Mouse (Mus musculus): ENCODE results near the gene Manbal. TPM values are rescaled to one million over a fixed set of nuclear protein-coding genes. Genes with fewer than 3 reads are reported as not detected.

Manbal gene
- polyA plus RNA-seq, 1 experiment from 2014 or later: 58.1 TPM

DNA sequence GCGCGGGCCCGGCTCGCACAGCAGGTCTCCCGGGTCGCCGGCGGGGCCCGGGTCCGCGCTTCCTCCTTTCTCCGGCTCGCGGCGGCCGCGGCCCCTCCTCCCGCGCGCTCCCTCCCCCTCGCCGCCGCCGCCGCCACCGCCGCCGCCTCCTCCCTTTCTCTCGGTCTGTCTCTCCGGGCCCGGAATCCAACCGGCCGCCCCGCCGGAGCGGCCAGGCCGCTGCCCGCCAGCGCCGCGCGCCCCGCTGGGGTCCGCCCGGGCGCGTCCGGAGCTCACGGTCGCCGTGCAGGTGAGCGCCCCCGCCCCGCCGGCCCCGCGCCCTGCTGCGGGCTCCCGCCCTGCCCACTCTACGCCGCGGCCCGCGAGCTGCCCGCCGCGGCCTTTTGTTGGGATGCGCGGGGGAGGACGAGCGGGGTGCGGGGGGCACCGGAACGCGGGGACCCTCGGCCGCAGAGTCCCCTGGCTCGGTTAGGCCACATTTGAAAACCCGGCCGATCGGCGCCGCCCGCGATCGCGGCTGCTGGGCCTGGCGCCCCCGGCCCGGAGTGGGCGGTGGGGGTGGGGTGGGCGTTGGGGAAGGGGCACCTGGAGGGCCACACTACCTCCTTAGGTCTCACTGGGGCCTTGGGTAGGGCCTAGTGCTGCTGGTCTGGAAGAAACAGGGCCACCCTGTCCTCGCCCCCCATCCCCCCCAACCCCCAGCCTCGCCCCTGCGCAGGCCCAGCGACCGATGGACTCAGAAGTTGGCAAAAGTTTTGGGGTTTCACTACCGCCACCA lies 56.9 kb downstream of the Manbal start:
- WGBS: under 1% methylated on average over 46 of the region's 98 CpGs
- Histone ChIP-seq H3K27ac (peak overlapping the region; percentile 92), H3K27me3 (ENCODE audit: control insufficient read depth, insufficient read depth, low read length) (no peaks in the 10 kb centered on the region), H3K36me3 (replicated peaks; ENCODE audit: control insufficient read depth, insufficient read depth) (peaks cover 17% of the 10 kb centered on the region), H3K9ac (peak overlapping the region; percentile 99), H3K9me3 (ENCODE audit: control insufficient read depth, low read length) (no peaks in the 10 kb centered on the region), H3K4me1 (replicated peaks; ENCODE audit: control insufficient read depth, insufficient read depth, low read length) (peaks cover 47% of the 10 kb centered on the region), H3K4me2 (replicated peaks) (peak overlapping the region; percentile 94), H3K4me3 (replicated peaks; ENCODE audit: low read length) (peak overlapping the region; percentile 82)
- 0 out of 2 replicates have a peak, but pooled peaks have one; percentile 18 for ATAC-seq (ENCODE audit: low FRiP score)
- DNase-seq (ENCODE audit: low spot score): no peak

DNA sequence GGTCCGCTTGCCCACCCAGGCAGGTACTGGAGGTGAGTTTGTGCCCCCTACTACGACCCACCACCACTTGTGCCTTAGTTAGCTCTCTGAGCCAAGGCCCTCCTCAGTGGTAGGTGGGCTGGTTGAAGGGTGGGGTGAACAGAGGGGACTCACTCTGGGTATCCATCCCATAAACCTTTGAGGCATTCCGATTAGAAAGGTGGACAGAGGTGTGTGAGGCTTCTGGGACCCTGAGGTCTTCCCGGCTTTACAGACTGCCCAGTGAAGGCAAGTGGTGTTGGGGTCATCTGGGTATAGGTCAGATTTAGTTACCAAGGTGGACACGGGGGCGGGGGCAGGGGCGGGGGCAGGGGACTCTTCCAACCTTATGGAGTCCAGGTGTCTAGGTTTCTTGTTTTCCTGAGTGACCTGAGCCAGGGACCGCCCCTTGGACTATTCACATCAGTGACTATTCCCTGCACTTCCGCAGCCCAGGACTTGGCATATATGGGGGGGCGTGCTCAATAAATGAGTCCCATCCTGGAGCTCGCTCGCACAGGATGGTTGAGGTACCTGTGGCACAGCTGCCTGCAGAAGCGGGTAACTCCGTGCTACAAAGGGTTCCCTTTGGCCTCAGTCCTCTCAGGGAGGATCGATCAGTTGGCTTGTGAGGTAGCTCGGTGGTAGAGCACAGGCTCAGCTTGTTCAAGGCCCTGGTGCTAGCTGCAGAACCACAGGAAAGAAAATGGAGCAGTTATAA lies 57.7 kb downstream of the Manbal start:
- H3K4me3 ChIP-seq (replicated peaks; ENCODE audit: low read length): peak overlapping the region; percentile 82
- ATAC-seq (ENCODE audit: low FRiP score) (0 out of 2 replicates have a peak, but pooled peaks have one; percentile 25), DNase-seq (ENCODE audit: low spot score) (no peak)
- H3K9me3 ChIP-seq (ENCODE audit: control insufficient read depth, low read length): no peaks in the 10 kb centered on the region
- 71% methylated on average over 16 of the region's 16 CpGs for WGBS
- peak overlapping the region; percentile 99 for H3K9ac ChIP-seq
- H3K27ac ChIP-seq: peak overlapping the region; percentile 92
- H3K27me3 ChIP-seq (ENCODE audit: control insufficient read depth, insufficient read depth, low read length): no peaks in the 10 kb centered on the region
- H3K36me3 ChIP-seq (replicated peaks; ENCODE audit: control insufficient read depth, insufficient read depth): peaks cover 20% of the 10 kb centered on the region
- peaks cover 52% of the 10 kb centered on the region for H3K4me1 ChIP-seq (replicated peaks; ENCODE audit: control insufficient read depth, insufficient read depth, low read length)
- H3K4me2 ChIP-seq (replicated peaks): peak overlapping the region; percentile 94

- ATAC-seq (ENCODE audit: low FRiP score) (no peak), DNase-seq (ENCODE audit: low spot score) (no peak)
- H3K4me3 ChIP-seq (replicated peaks; ENCODE audit: low read length): peak overlapping the region; percentile 82
- peak overlapping the region; percentile 94 for H3K4me2 ChIP-seq (replicated peaks)
- H3K4me1 ChIP-seq (replicated peaks; ENCODE audit: control insufficient read depth, insufficient read depth, low read length): peaks cover 57% of the 10 kb centered on the region
- peak overlapping the region; percentile 99 for H3K9ac ChIP-seq
- no peaks in the 10 kb centered on the region for H3K9me3 ChIP-seq (ENCODE audit: control insufficient read depth, low read length)
- peak overlapping the region; percentile 92; the same call in 1 of the 2 replicates for H3K27ac ChIP-seq
- no peaks in the 10 kb centered on the region for H3K27me3 ChIP-seq (ENCODE audit: control insufficient read depth, insufficient read depth, low read length)
- 77% methylated on average over 6 of the region's 6 CpGs for WGBS
- peaks cover 25% of the 10 kb centered on the region for H3K36me3 ChIP-seq (replicated peaks; ENCODE audit: control insufficient read depth, insufficient read depth)
Observed at GRCm38 (mm10) chr2:157425643-157425988, 58.2 kb downstream of the Manbal start.

GRCm38 (mm10) chr2:157426171-157426570 lies 58.8 kb downstream of the Manbal start:
- no peak overlapping the region for H3K9ac ChIP-seq
- H3K36me3 ChIP-seq (replicated peaks; ENCODE audit: control insufficient read depth, insufficient read depth): peaks cover 26% of the 10 kb centered on the region
- DNase-seq (ENCODE audit: low spot score) (no peak), ATAC-seq (ENCODE audit: low FRiP score) (no peak)
- 0 out of 2 replicates have a peak overlapping the region, but pooled peaks have one; percentile 82 for H3K4me3 ChIP-seq (replicated peaks; ENCODE audit: low read length)
- peak overlapping the region; percentile 94 for H3K4me2 ChIP-seq (replicated peaks)
- H3K27me3 ChIP-seq (ENCODE audit: control insufficient read depth, insufficient read depth, low read length): no peaks in the 10 kb centered on the region
- no peak overlapping the region for H3K27ac ChIP-seq
- H3K9me3 ChIP-seq (ENCODE audit: control insufficient read depth, low read length): no peaks in the 10 kb centered on the region
- WGBS: 72% methylated on average over 6 of the region's 6 CpGs
- peaks cover 61% of the 10 kb centered on the region for H3K4me1 ChIP-seq (replicated peaks; ENCODE audit: control insufficient read depth, insufficient read depth, low read length)

GRCm38 (mm10) chr2:157427164-157427563 lies 59.8 kb downstream of the Manbal start:
- no peak for DNase-seq (ENCODE audit: low spot score)
- H3K4me1 ChIP-seq (replicated peaks; ENCODE audit: control insufficient read depth, insufficient read depth, low read length): peaks cover 71% of the 10 kb centered on the region
- peaks cover 26% of the 10 kb centered on the region for H3K36me3 ChIP-seq (replicated peaks; ENCODE audit: control insufficient read depth, insufficient read depth)
- no peak overlapping the region for H3K27ac ChIP-seq
- 83% methylated on average over 5 of the region's 5 CpGs for WGBS
- no peak overlapping the region for H3K9ac ChIP-seq
- no peaks in the 10 kb centered on the region for H3K27me3 ChIP-seq (ENCODE audit: control insufficient read depth, insufficient read depth, low read length)
- no peaks in the 10 kb centered on the region for H3K9me3 ChIP-seq (ENCODE audit: control insufficient read depth, low read length)
- no peak for ATAC-seq (ENCODE audit: low FRiP score)
- H3K4me2 ChIP-seq (replicated peaks): no peak overlapping the region
- no peak overlapping the region for H3K4me3 ChIP-seq (replicated peaks; ENCODE audit: low read length)

GRCm38 (mm10) chr2:157428351-157429139 lies 61.2 kb downstream of the Manbal start:
- H3K4me3 ChIP-seq (replicated peaks; ENCODE audit: low read length): no peak overlapping the region
- ATAC-seq (ENCODE audit: low FRiP score): no peak
- no peak overlapping the region for H3K4me2 ChIP-seq (replicated peaks)
- H3K27ac ChIP-seq: 0 out of 2 replicates have a peak overlapping the region, but pooled peaks have one; percentile 0
- H3K9me3 ChIP-seq (ENCODE audit: control insufficient read depth, low read length): no peaks in the 10 kb centered on the region
- no peak overlapping the region for H3K9ac ChIP-seq
- H3K4me1 ChIP-seq (replicated peaks; ENCODE audit: control insufficient read depth, insufficient read depth, low read length): peaks cover 72% of the 10 kb centered on the region
- peaks cover 26% of the 10 kb centered on the region for H3K36me3 ChIP-seq (replicated peaks; ENCODE audit: control insufficient read depth, insufficient read depth)
- WGBS: 92% methylated on average over 13 of the region's 13 CpGs
- H3K27me3 ChIP-seq (ENCODE audit: control insufficient read depth, insufficient read depth, low read length): no peaks in the 10 kb centered on the region
- DNase-seq (ENCODE audit: low spot score): no peak

DNA sequence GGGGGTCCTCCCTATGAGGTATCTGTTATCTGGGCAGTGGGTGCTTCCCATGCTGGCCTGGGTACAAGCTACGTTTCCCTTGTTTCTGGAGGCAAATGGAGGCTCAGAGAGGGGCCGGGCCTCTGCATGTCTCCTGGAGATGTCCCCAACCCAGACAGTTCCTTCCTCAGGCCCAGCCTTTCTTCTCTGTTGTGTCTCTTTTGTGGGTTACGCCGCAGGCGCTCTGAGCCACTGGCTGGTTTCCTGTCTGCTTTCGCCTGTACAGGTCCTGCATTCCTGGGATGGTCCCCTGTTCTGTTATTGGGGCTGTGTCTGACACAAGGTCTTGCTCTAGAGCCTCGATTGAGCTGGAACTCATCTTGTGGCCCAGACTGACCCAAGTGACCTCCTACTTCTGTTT lies 62.3 kb downstream of the Manbal start:
- no peaks in the 10 kb centered on the region for H3K9me3 ChIP-seq (ENCODE audit: control insufficient read depth, low read length)
- peaks cover 76% of the 10 kb centered on the region for H3K4me1 ChIP-seq (replicated peaks; ENCODE audit: control insufficient read depth, insufficient read depth, low read length)
- peaks cover 26% of the 10 kb centered on the region for H3K36me3 ChIP-seq (replicated peaks; ENCODE audit: control insufficient read depth, insufficient read depth)
- no peak overlapping the region for H3K9ac ChIP-seq
- H3K27me3 ChIP-seq (ENCODE audit: control insufficient read depth, insufficient read depth, low read length): no peaks in the 10 kb centered on the region
- no peak overlapping the region for H3K4me3 ChIP-seq (replicated peaks; ENCODE audit: low read length)
- 87% methylated on average over 7 of the region's 7 CpGs for WGBS
- peak overlapping the region; percentile 32; the same call in 1 of the 2 replicates for H3K27ac ChIP-seq
- no peak overlapping the region for H3K4me2 ChIP-seq (replicated peaks)
- ATAC-seq (ENCODE audit: low FRiP score): no peak
- no peak for DNase-seq (ENCODE audit: low spot score)

DNA sequence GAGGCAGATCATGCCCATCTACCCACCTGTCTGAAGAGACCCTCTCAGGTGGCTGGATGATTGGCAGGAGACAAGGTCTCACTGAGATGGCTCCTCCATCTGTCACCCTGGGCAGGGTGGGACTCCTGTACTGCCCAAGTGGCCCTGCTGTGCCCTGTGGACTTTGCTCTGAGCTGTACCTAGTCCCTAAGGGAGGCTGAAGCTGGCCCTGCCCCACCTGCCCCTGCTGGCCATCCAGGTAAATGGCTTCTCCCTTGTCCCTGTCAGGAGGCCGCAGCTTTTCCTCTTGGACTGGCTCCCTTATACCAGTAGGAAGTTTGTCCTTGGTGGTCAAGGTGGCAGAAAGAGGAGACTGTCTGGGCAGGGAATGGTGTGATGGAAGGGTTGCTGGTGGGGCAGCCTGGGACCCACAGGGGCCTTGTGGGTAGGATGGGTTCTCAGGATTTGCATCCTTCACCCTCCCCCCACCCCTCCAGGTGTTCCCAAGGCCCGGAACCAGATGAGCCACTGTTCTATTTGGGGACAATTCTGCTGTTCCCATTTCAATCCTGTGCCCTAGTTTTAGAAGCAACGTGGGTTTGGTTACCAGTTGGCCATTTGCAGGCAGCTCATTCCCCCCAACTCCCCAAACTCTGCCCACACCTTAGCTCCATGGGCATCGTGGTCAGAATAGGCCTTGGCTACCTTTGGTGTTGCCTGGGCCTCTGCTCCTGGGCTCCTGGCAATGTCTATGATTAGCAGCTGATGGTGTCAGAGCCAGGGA lies 63.5 kb downstream of the Manbal start:
- no peak for ATAC-seq (ENCODE audit: low FRiP score)
- H3K4me2 ChIP-seq (replicated peaks): no peak overlapping the region
- H3K36me3 ChIP-seq (replicated peaks; ENCODE audit: control insufficient read depth, insufficient read depth): peaks cover 26% of the 10 kb centered on the region
- H3K9me3 ChIP-seq (ENCODE audit: control insufficient read depth, low read length): no peaks in the 10 kb centered on the region
- H3K4me3 ChIP-seq (replicated peaks; ENCODE audit: low read length): no peak overlapping the region
- WGBS: 84% methylated on average over 4 of the region's 4 CpGs
- peaks cover 67% of the 10 kb centered on the region for H3K4me1 ChIP-seq (replicated peaks; ENCODE audit: control insufficient read depth, insufficient read depth, low read length)
- H3K9ac ChIP-seq: no peak overlapping the region
- H3K27ac ChIP-seq: 0 out of 2 replicates have a peak overlapping the region, but pooled peaks have one; percentile 55
- no peak for DNase-seq (ENCODE audit: low spot score)
- H3K27me3 ChIP-seq (ENCODE audit: control insufficient read depth, insufficient read depth, low read length): no peaks in the 10 kb centered on the region

Measured in hindbrain, embryonic 14.5 days (tissue).